Comparison of ENCODE assay signal across 3 mouse cellular contexts in genomic region chr14:5918330-5918942, GRCm38 (mm10). TPM values are rescaled to one million over a fixed set of nuclear protein-coding genes. Genes with fewer than 3 reads are reported as not detected.
"Had no signal": no experiment of that assay in that cellular context is flagged by ENCODE, and none has a peak within 500 bp of the region (broad histone marks: within the 10 kb centered on the region; RNA-seq: fewer than 3 reads in every experiment).

No protein-coding gene starts in this region.

RNA-seq across cellular contexts. Expression of gene Gm8237, which starts 38.3 kb away (rescaled TPM):
- total RNA-seq: gastrocnemius, adult 8-10 months; granulocyte monocyte progenitor cell, adult 5-6 weeks; hematopoietic stem cell, adult 5-6 weeks had no signal

RNA-seq across cellular contexts. Expression of gene Gm3248, which starts 43.1 kb away (rescaled TPM):
- total RNA-seq: gastrocnemius, adult 8-10 months; granulocyte monocyte progenitor cell, adult 5-6 weeks; hematopoietic stem cell, adult 5-6 weeks had no signal
